Mouse (Mus musculus) thymus, adult 2 months (tissue): ENCODE results near the gene Slc36a1. TPM values are rescaled to one million over a fixed set of nuclear protein-coding genes. Genes with fewer than 3 reads are reported as not detected.

ENCODE experiments used
- DNase-seq: peaks from one replicate; pipeline ENCODE4 v3.0.0; 2021
- H3K27ac ChIP-seq: fragments of 200-500 bp; 2 replicates; pipeline ENCODE4 v1.5.1; 2012; ENCODE audit warnings: low read length, control low read depth; ENCODE audit not compliant: control insufficient read depth, insufficient read depth
- H3K27me3 ChIP-seq: fragments of 200-500 bp; 2 replicates; pipeline ENCODE4 v1.6.1; 2012; ENCODE audit warnings: mild to moderate bottlenecking, low read length, moderate library complexity, mixed read lengths; ENCODE audit not compliant: control insufficient read depth, insufficient read depth
- H3K36me3 ChIP-seq: fragments of 200-500 bp; 2 replicates; pipeline ENCODE4 v1.6.1; 2012; ENCODE audit warnings: mild to moderate bottlenecking, low read length, moderate library complexity; ENCODE audit not compliant: control insufficient read depth, insufficient read depth
- H3K4me1 ChIP-seq: fragments of 200-500 bp; replicated peaks from 2 replicates; pipeline ENCODE4 v1.6.1; 2012; ENCODE audit warnings: low read length; ENCODE audit not compliant: control insufficient read depth, insufficient read depth
- H3K4me3 ChIP-seq: fragments of 200-500 bp; 2 replicates; pipeline ENCODE4 v1.5.1; 2012; ENCODE audit warnings: mild to moderate bottlenecking, low read length, control low read depth, moderate library complexity; ENCODE audit not compliant: control insufficient read depth, insufficient read depth
- CTCF ChIP-seq: fragments of 200-500 bp; IDR thresholded peaks from 2 replicates; pipeline ENCODE4 v1.5.1; 2012; ENCODE audit warnings: mild to moderate bottlenecking, control low read depth, low read length, moderate library complexity, borderline replicate concordance; ENCODE audit not compliant: control insufficient read depth, poor library complexity, insufficient read depth; ENCODE audit errors: extremely low read depth
- POLR2A ChIP-seq: fragments of 200-500 bp; IDR thresholded peaks from 2 replicates; pipeline ENCODE4 v1.6.1; 2012; ENCODE audit warnings: mild to moderate bottlenecking, low read length, control low read depth, moderate library complexity; ENCODE audit not compliant: control insufficient read depth, poor library complexity, insufficient read depth; ENCODE audit errors: extremely low read depth
- WGBS: fragments of 180-500 bp; shearing (Covaris S2); methylation state at CpG from one replicate; pipeline ENCODE4 v1.1.7; 2018; 5-methylcytosine and 5-hydroxymethylcytosine counted together
- polyA plus RNA-seq: library from polyadenylated mRNA; depleted of rRNA; stranded (reverse); fragments of >200 nt; gene quantifications from 2 replicates; pipeline ENCODE4 v1.2.3, GENCODE M21; 2012

The Slc36a1 gene
- polyA plus RNA-seq, 1 experiment: 65.3 TPM

DNA sequence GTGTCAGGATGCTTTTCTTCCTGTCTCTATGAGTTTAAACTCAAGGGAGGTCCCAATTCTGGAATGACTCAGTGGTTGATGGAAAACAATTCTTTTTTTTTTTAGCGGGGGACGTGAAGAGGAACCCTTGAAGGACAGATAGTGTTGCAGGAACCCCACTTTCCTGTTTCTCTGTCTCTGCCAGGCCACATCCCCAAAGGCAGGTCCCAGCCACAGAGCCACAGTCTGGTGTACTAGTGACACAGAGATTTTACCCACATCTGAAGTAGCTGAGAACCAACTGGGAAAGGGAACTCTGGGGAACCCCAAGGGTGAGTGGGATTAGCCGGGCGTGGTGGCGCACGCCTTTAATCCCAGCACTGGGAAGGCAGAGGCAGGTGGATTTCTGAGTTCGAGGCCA is 38.4 kb upstream of the Slc36a1 start:
- no peak for DNase-seq
- Histone ChIP-seq H3K4me1 (no peaks in the 10 kb centered on the region), H3K27me3 (no peaks in the 10 kb centered on the region), H3K27ac (no peak overlapping the region), H3K36me3 (no peaks in the 10 kb centered on the region), H3K4me3 (no peak overlapping the region)
- TF ChIP-seq POLR2A: no peak
- 23% methylated on average over 7 of the region's 7 CpGs for WGBS

DNA sequence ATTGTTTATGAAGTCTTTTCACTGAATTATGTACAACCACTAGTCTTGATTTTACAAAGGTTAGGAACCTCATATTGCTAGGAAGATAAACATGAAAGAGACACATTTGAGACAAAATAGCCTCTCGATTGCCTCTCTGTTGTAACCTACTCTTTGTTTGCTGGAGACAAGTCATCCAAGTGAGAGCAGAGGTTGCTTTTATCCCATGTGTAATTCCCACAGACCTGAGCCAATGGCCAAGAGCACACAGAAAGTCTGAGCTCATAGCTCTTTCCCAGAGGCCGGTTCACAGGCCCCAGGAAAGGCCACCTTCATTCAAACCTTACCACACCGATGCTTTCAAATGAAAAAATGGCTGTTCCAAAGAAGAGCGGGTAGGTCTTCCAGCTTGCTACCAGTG is 35.6 kb upstream of the Slc36a1 start:
- Histone ChIP-seq H3K4me1 (no peaks in the 10 kb centered on the region), H3K27ac (no peak overlapping the region), H3K36me3 (no peaks in the 10 kb centered on the region), H3K4me3 (no peak overlapping the region), H3K27me3 (no peaks in the 10 kb centered on the region)
- WGBS: 94% methylated on average over 4 of the region's 4 CpGs
- TF ChIP-seq CTCF: no peak
- TF ChIP-seq POLR2A: no peak
- no peak for DNase-seq

DNA sequence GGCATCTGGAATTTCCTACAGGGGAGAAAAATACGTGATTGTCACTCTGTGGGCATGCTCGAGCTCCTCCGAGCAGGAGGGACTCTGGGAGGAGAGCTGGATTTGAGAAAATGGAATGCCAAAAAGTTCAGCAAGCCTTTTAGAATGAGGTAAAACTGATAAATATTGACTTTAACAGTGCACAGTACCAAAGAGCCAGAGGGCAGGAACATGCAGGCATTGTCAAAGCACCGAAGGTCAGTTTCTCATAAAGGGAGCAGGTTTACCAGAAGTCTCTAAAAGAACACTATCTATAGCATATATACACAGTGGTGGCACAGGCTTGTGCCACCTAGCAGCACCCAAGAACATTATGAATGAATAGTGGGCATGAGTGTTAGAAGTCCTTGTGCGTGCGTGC is 35.2 kb upstream of the Slc36a1 start:
- WGBS: 97% methylated on average over 6 of the region's 6 CpGs
- Histone ChIP-seq H3K27ac (no peak overlapping the region), H3K4me3 (no peak overlapping the region), H3K27me3 (no peaks in the 10 kb centered on the region), H3K4me1 (no peaks in the 10 kb centered on the region), H3K36me3 (no peaks in the 10 kb centered on the region)
- TF ChIP-seq CTCF (no peak), POLR2A (no peak)
- no peak for DNase-seq

DNA sequence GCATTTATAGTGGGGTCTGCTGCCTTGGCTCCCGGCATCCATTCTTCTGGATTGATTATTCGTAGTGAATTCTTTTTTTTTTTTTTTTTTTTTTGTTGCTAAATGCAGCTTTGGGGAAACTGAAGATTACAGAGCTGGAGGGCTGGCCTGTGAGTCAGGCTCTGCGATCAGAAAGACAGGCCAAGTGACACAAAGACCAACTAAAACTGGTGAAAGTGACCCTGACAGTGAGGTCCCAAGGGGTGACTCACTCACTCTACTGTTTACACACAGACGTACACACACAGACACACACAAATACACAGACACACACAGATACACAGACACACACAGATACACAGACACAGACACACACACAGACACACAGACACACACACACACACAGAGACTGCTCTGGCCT is 33.6 kb upstream of the Slc36a1 start:
- Histone ChIP-seq H3K36me3 (no peaks in the 10 kb centered on the region), H3K4me3 (no peak overlapping the region), H3K27me3 (no peaks in the 10 kb centered on the region), H3K27ac (no peak overlapping the region), H3K4me1 (no peaks in the 10 kb centered on the region)
- WGBS: 94% methylated on average over 4 of the region's 4 CpGs
- DNase-seq: no peak
- TF ChIP-seq CTCF (no peak), POLR2A (no peak)

DNA sequence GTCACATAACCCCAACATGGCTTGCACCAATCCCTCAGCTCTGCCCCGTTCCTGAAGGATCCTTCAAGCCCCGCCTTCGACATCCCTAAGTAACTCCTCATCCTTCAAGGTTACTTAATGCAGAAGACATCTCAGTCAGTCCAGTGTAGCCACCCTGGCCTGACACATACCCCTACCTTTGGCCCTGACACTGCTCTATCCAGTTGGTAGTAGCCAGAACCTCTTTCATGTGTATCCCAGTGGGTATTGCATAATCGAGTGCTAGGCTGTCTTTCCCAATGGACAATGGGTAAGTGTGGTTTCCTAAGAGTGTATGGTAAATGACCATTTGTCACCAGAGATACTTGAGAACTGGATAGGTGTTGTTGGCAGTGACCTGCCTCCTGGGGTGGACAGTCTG is 25.3 kb upstream of the Slc36a1 start:
- Histone ChIP-seq H3K36me3 (no peaks in the 10 kb centered on the region), H3K4me1 (no peaks in the 10 kb centered on the region), H3K27me3 (no peaks in the 10 kb centered on the region), H3K27ac (no peak overlapping the region), H3K4me3 (no peak overlapping the region)
- TF ChIP-seq CTCF: no peak
- TF ChIP-seq POLR2A: no peak
- DNase-seq: no peak
- WGBS: 95% methylated on average over 4 of the region's 4 CpGs

DNA sequence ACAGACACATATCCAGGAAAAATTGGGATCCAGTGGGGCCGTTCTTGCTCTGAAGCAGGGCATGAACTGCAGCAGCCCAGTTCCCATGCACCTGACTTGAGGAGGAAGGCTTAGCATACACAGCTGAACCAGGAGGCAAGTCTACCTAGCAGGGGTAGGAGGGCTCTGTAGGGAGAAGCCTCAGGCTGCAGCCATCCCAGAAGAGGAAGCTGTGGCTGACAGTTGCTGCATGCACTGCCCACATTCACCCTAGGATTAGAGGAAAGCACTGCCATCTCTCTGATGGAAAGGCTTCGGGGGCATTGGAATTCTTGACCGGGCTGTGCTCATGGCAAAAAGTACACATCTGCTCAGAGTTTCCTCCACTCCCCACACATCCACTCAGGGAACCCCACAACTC is 24.3 kb upstream of the Slc36a1 start:
- TF ChIP-seq POLR2A (no peak), CTCF (no peak)
- DNase-seq: no peak
- H3K4me1 ChIP-seq: no peaks in the 10 kb centered on the region
- WGBS: 43% methylated on average over 3 of the region's 3 CpGs
- H3K4me3 ChIP-seq: no peak overlapping the region
- no peaks in the 10 kb centered on the region for H3K36me3 ChIP-seq
- H3K27me3 ChIP-seq: no peaks in the 10 kb centered on the region
- no peak overlapping the region for H3K27ac ChIP-seq

DNA sequence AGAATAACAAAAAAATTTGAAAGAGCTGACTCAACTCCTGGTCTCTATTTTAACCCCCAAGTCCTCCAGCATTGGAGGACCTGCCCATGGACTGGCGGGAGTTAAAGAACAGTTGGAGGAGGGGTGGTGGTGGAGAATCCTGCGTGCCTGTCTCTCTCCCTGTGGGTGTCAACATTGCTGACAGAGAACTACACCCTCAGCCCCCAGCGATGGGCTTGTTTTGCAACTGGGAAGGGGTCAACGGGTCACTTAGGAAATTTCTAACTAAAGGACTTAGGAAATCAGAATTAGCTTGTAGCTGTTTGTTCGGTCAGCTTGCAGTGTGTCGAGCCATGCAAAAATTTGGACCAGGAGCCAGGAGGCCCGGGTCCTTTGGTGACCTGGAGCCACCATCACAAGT is 21.0 kb upstream of the Slc36a1 start:
- Histone ChIP-seq H3K36me3 (no peaks in the 10 kb centered on the region), H3K4me1 (no peaks in the 10 kb centered on the region), H3K27me3 (no peaks in the 10 kb centered on the region), H3K27ac (no peak overlapping the region), H3K4me3 (no peak overlapping the region)
- DNase-seq: no peak
- WGBS: 91% methylated on average over 7 of the region's 7 CpGs
- TF ChIP-seq CTCF (no peak), POLR2A (no peak)

DNA sequence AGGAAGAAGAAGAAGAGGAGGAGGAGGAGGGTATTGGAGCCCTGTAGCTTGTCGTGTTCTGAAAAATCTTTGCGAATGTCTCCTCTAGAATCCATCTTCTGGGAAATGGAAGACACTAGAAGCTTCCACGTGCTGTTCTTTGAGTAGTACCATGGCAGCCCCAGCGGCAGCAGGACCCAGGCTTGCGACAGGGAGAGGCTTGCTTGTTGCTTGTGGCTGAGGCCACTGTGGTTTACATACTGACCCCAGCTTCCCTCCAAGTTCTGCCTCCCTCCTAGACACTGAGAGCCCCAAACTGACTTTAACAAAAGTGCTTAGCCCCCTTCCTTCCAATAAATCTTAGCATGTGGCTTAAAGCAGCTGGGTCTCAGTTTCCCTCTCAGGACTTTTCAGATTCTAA is 19.9 kb upstream of the Slc36a1 start:
- H3K27ac ChIP-seq: no peak overlapping the region
- H3K4me3 ChIP-seq: no peak overlapping the region
- 37% methylated on average over 5 of the region's 5 CpGs for WGBS

More for the DNA sequence above, 19.9 kb upstream of the Slc36a1 start:
- Histone ChIP-seq H3K27me3 (no peaks in the 10 kb centered on the region), H3K36me3 (no peaks in the 10 kb centered on the region), H3K4me1 (no peaks in the 10 kb centered on the region)
- DNase-seq: no peak
- no peak for TF ChIP-seq POLR2A
- TF ChIP-seq CTCF: no peak
